In the genomic region with DNA sequence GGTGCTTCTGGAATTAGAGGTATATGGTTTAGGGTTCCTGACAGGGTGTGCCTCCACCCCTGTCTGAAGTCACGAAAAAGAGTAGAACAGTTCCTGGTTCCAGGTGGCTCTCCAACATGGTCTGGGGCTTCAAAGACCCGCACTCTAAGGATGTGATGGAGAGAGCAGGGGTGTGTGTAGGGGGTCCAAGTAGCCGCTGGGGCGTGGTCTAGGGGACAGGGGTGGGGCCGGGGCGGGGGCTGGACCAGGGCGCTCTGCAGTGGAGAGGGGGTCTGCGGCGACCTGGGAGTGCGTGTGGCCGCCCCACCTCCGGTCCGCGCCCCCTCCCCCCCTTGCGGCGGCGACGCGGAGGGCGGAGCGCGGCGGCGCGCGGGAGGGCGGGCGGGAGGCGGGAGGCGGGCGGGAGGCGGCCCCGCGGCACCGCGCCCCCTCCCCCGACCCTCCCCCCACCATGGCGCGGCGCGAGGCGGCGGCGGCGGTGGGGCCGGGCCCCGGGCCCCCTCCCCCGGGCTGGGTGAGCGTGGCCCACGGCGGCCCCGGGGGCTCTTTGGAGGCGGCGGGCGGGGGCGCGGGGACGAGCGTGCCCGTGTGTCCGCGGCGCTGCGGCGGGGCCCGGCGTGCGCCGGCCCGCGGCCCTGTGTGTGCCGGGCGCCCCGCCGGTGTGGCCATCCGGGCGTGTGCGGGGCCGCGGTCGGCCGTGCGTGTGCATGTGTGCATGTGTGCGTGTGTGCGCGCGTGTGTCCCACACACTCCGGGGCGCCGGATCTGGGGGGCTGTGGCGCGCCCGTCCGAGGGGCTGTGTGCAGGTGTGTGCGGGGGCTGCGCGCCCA, we compare ENCODE assay signal across 8 mouse cellular contexts. TPM values are rescaled to one million over a fixed set of nuclear protein-coding genes. Genes with fewer than 3 reads are reported as not detected.
DNase-seq lines count a peak whose midpoint lies in the region; ATAC-seq lines count a peak whose summit lies in the region.

A gene (plus strand): TSS at position 450 of the 830 bp plus-strand sequence.

- intact Hi-C loops in gastrocnemius, postnatal 14 days (cut with DNase I; ENCODE audit: low total_unique reads), result no loop called here

- peak; percentile 14 for ATAC-seq in activated CD4-positive, CD25-positive, alpha-beta regulatory T cell, adult 4 months
- ATAC-seq in hindbrain, embryonic 14.5 days (ENCODE audit: low FRiP score), result peak; percentile 71
- peak; percentile 46 for ATAC-seq in liver, embryonic 12.5 days
- ATAC-seq in stomach, embryonic 14.5 days (ENCODE audit: insufficient number of reproducible peaks, insufficient read depth, low FRiP score, low read depth), result peak; percentile 57; the same call in 1 of the 2 replicates

- DNase-seq in layer of hippocampus, adult 8-10 months (ENCODE audit: low spot score in 2 of 2), result no peak
- DNase-seq in layer of hippocampus, adult 9-10 months (ENCODE audit: low spot score), result no peak
- peak; percentile 70 to 79 for DNase-seq in cerebellum, postnatal 25 days
- DNase-seq in hindbrain, embryonic 14.5 days (ENCODE audit: low spot score), result no peak
- no peak for DNase-seq in gastrocnemius, postnatal 14 days

- H3K27me3 ChIP-seq in hindbrain, embryonic 14.5 days (ENCODE audit: control insufficient read depth, insufficient read depth, low read length), result no peaks in the 10 kb centered on the region
- H3K27me3 ChIP-seq in liver, embryonic 12.5 days (replicated peaks), result peaks cover 22% of the 10 kb centered on the region
- no peaks in the 10 kb centered on the region for H3K27me3 ChIP-seq in stomach, embryonic 14.5 days (ENCODE audit: control insufficient read depth, insufficient read depth, low read length)

- no peaks in the 10 kb centered on the region for H3K9me3 ChIP-seq in hindbrain, embryonic 14.5 days (ENCODE audit: control insufficient read depth, low read length)
- H3K9me3 ChIP-seq in liver, embryonic 12.5 days (replicated peaks), result no peaks in the 10 kb centered on the region
- H3K9me3 ChIP-seq in stomach, embryonic 14.5 days (ENCODE audit: control insufficient read depth, low read depth, low read length), result no peaks in the 10 kb centered on the region

- H3K36me3 ChIP-seq in hindbrain, embryonic 14.5 days (replicated peaks; ENCODE audit: control insufficient read depth, insufficient read depth), result peaks cover 18% of the 10 kb centered on the region
- H3K36me3 ChIP-seq in liver, embryonic 12.5 days, result no peaks in the 10 kb centered on the region
- H3K36me3 ChIP-seq in stomach, embryonic 14.5 days (ENCODE audit: control insufficient read depth, insufficient read depth, low read length), result no peaks in the 10 kb centered on the region

- H3K4me3 ChIP-seq in hindbrain, embryonic 14.5 days (replicated peaks; ENCODE audit: low read length), result peak within 1 kb of the TSS; percentile 90
- H3K4me3 ChIP-seq in liver, embryonic 12.5 days, result peak within 1 kb of the TSS; percentile 69
- H3K4me3 ChIP-seq in stomach, embryonic 14.5 days (ENCODE audit: low read depth, low read length), result peak within 1 kb of the TSS; percentile 80

- WGBS in hindbrain, embryonic 14.5 days, result under 1% methylated on average over 45 of the region's 97 CpGs
- 2% methylated on average over 31 of the region's 97 CpGs for WGBS in liver, embryonic 12.5 days (ENCODE audit: insufficient replicate concordance)
- WGBS in stomach, embryonic 14.5 days, result 0% methylated on average over 31 of the region's 97 CpGs

- peak within 1 kb of the TSS; percentile 81 for H3K27ac ChIP-seq in hindbrain, embryonic 14.5 days
- peak within 1 kb of the TSS; percentile 23; the same call in 1 of the 2 replicates for H3K27ac ChIP-seq in liver, embryonic 12.5 days
- no peak within 1 kb of the TSS for H3K27ac ChIP-seq in stomach, embryonic 14.5 days (ENCODE audit: low read length)

- peak within 1 kb of the TSS; percentile 62 for H3K4me2 ChIP-seq in hindbrain, embryonic 14.5 days (replicated peaks)
- peak within 1 kb of the TSS; percentile 96 for H3K4me2 ChIP-seq in liver, embryonic 12.5 days
- peak within 1 kb of the TSS; percentile 94 for H3K4me2 ChIP-seq in stomach, embryonic 14.5 days (replicated peaks; ENCODE audit: low read depth, low read length)

- H3K4me1 ChIP-seq in hindbrain, embryonic 14.5 days (replicated peaks; ENCODE audit: control insufficient read depth, insufficient read depth, low read length), result peaks cover 15% of the 10 kb centered on the region
- peaks cover 17% of the 10 kb centered on the region for H3K4me1 ChIP-seq in liver, embryonic 12.5 days
- peaks cover 6% of the 10 kb centered on the region; the same call in 1 of the 2 replicates for H3K4me1 ChIP-seq in stomach, embryonic 14.5 days (ENCODE audit: control insufficient read depth, insufficient read depth, low read length)

- peak within 1 kb of the TSS; percentile 93 for H3K9ac ChIP-seq in hindbrain, embryonic 14.5 days
- peak within 1 kb of the TSS; percentile 70 for H3K9ac ChIP-seq in liver, embryonic 12.5 days
- peak within 1 kb of the TSS; percentile 80 for H3K9ac ChIP-seq in stomach, embryonic 14.5 days (replicated peaks; ENCODE audit: low read depth, low read length)

RNA-seq across cellular contexts. Expression of the gene that starts here (rescaled TPM):
- 10 to 100 TPM; 68.2 to 77.3 (median 71.5) TPM for total RNA-seq in layer of hippocampus, adult 8-10 months (2022)
- not detected for polyA plus RNA-seq in activated CD4-positive, CD25-positive, alpha-beta regulatory T cell, adult 4 months (2017; shearing (Covaris generic))
- polyA plus RNA-seq in hindbrain, embryonic 14.5 days (2014; fragmentation: Nextera tagmentation; extraction: Ambion mirVana), result 25.5 and 28.7 TPM in 2 replicates
- polyA plus RNA-seq in liver, embryonic 12.5 days (2016; fragmentation: Nextera tagmentation; extraction: Ambion mirVana), result 1.3 and 1.5 TPM in 2 replicates
- 4.2 and 5.3 TPM in 2 replicates for polyA plus RNA-seq in stomach, embryonic 14.5 days (2014; fragmentation: Nextera tagmentation; extraction: Ambion mirVana)
- total RNA-seq in gastrocnemius, postnatal 14 days (2021), result 1 to 10 TPM; 1.2 to 1.4 TPM

Comparison
In these comparisons a context has a peak if more than half of its experiments do, and no peak if none do; other contexts are left out.
1. RNA of the gene that starts here (total RNA-seq): 68.2 to 77.3 TPM in layer of hippocampus, adult 8-10 months; 1.2 to 1.4 TPM in gastrocnemius, postnatal 14 days; every median in the first group is over 10 times any median in the second.
2. Peak in ATAC-seq in activated CD4-positive, CD25-positive, alpha-beta regulatory T cell, adult 4 months; RNA of the gene not detected or under 1 TPM.
3. DNase-seq: peak in cerebellum, postnatal 25 days (2 of 2); none in layer of hippocampus, adult 8-10 months (0 of 2), layer of hippocampus, adult 9-10 months (single experiment), hindbrain, embryonic 14.5 days (single experiment) and gastrocnemius, postnatal 14 days (single experiment).
4. ATAC-seq: peak in every context shown above with its lines; median percentile 71 in hindbrain, embryonic 14.5 days; 57 in stomach, embryonic 14.5 days; 46 in liver, embryonic 12.5 days; 14 in activated CD4-positive, CD25-positive, alpha-beta regulatory T cell, adult 4 months.
5. Peak in every context shown above with its lines, with median percentiles within 50 percentile points of each other: H3K4me2 ChIP-seq, H3K4me3 ChIP-seq and H3K9ac ChIP-seq.